Comparison of ENCODE assay signal across 7 mouse cellular contexts in genomic region chr5:134582221-134582907, GRCm38 (mm10). TPM values are rescaled to one million over a fixed set of nuclear protein-coding genes. Genes with fewer than 3 reads are reported as not detected.
DNase-seq lines count a peak whose midpoint lies in the region; ATAC-seq lines count a peak whose summit lies in the region.

No protein-coding gene starts in this region.

- peaks cover 25% of the 10 kb centered on the region for H3K36me3 ChIP-seq in limb, embryonic 10.5 days
- H3K36me3 ChIP-seq in midbrain, embryonic 13.5 days, result peaks cover 6% of the 10 kb centered on the region

- peak overlapping the region; percentile 90 for H3K27ac ChIP-seq in limb, embryonic 10.5 days
- peak overlapping the region; percentile 47; the same call in 1 of the 2 replicates for H3K27ac ChIP-seq in midbrain, embryonic 13.5 days

- peak; percentile 95 for ATAC-seq in granulocyte monocyte progenitor cell, adult 5-6 weeks (replicated peaks; ENCODE audit: poor library complexity, severe bottlenecking)
- ATAC-seq in midbrain, embryonic 13.5 days, result peak; percentile 97

- peak overlapping the region; percentile 84 for H3K9ac ChIP-seq in midbrain, embryonic 13.5 days (replicated peaks)

- H3K4me3 ChIP-seq in limb, embryonic 10.5 days, result peak overlapping the region; percentile 93
- H3K4me3 ChIP-seq in midbrain, embryonic 13.5 days (replicated peaks), result peak overlapping the region; percentile 91

- no peaks in the 10 kb centered on the region for H3K9me3 ChIP-seq in limb, embryonic 10.5 days (replicated peaks)
- H3K9me3 ChIP-seq in midbrain, embryonic 13.5 days, result no peaks in the 10 kb centered on the region

- H3K4me1 ChIP-seq in limb, embryonic 10.5 days, result peaks cover 17% of the 10 kb centered on the region
- H3K4me1 ChIP-seq in midbrain, embryonic 13.5 days (replicated peaks), result peaks cover 17% of the 10 kb centered on the region

- 8% methylated on average over 27 of the region's 30 CpGs for WGBS in limb, embryonic 10.5 days
- 8% methylated on average over 29 of the region's 30 CpGs for WGBS in midbrain, embryonic 13.5 days

- H3K27me3 ChIP-seq in limb, embryonic 10.5 days (ENCODE audit: low read depth, poor library complexity, severe bottlenecking), result no peaks in the 10 kb centered on the region
- H3K27me3 ChIP-seq in midbrain, embryonic 13.5 days, result no peaks in the 10 kb centered on the region

- peak; percentile 93 for DNase-seq in adrenal gland, adult 8-10 months
- peak; percentile 94 for DNase-seq in embryo, embryonic 9.5 days (ENCODE audit: extremely low spot score)
- peak; percentile 94 for DNase-seq in kidney, adult 11 months
- peak; percentile 98 for DNase-seq in limb, embryonic 10.5 days (ENCODE audit: low spot score)
- peak; percentile 94 for DNase-seq in spleen, adult 12 weeks (ENCODE audit: low spot score)

- peak overlapping the region; percentile 84 for H3K4me2 ChIP-seq in midbrain, embryonic 13.5 days (replicated peaks)

RNA-seq across cellular contexts. Expression of gene Rfc2, which starts 1.2 kb away (rescaled TPM):
- total RNA-seq in adrenal gland, adult 8-10 months (2022), result 10 to 100 TPM; 39.8 to 56.8 (median 46.2) TPM
- 284 and 297 TPM in 2 replicates for total RNA-seq in granulocyte monocyte progenitor cell, adult 5-6 weeks (2014; fragmentation: Nextera tagmentation)
- total RNA-seq in granulocyte monocyte progenitor cell, adult 5-6 weeks (2017), result 146 and 201 TPM in 2 replicates
- 431 and 443 TPM in 2 replicates for polyA plus RNA-seq in limb, embryonic 10.5 days (2016; fragmentation: Nextera tagmentation; extraction: Ambion mirVana)
- 215 and 219 TPM in 2 replicates for polyA plus RNA-seq in midbrain, embryonic 13.5 days (2015; fragmentation: Nextera tagmentation; extraction: Ambion mirVana)

RNA-seq across cellular contexts. Expression of gene Syna, which starts 22.4 kb away (rescaled TPM):
- total RNA-seq in adrenal gland, adult 8-10 months (2022), result not detected
- total RNA-seq in granulocyte monocyte progenitor cell, adult 5-6 weeks (2014; fragmentation: Nextera tagmentation), result not detected in 2 replicates
- total RNA-seq in granulocyte monocyte progenitor cell, adult 5-6 weeks (2017), result not detected in 2 replicates
- 0.06 and 0.08 TPM in 2 replicates for polyA plus RNA-seq in limb, embryonic 10.5 days (2016; fragmentation: Nextera tagmentation; extraction: Ambion mirVana)
- polyA plus RNA-seq in midbrain, embryonic 13.5 days (2015; fragmentation: Nextera tagmentation; extraction: Ambion mirVana), result 0.47 and 0.48 TPM in 2 replicates

RNA-seq across cellular contexts. Expression of gene Clip2, which starts 30.1 kb away (rescaled TPM):
- 10 to 100 TPM; 18.8 to 28.2 (median 22.9) TPM for total RNA-seq in adrenal gland, adult 8-10 months (2022)
- total RNA-seq in granulocyte monocyte progenitor cell, adult 5-6 weeks (2014; fragmentation: Nextera tagmentation), result 4.5 and 5.1 TPM in 2 replicates
- total RNA-seq in granulocyte monocyte progenitor cell, adult 5-6 weeks (2017), result 2.5 and 7.9 TPM in 2 replicates
- 5.9 and 7.1 TPM in 2 replicates for polyA plus RNA-seq in limb, embryonic 10.5 days (2016; fragmentation: Nextera tagmentation; extraction: Ambion mirVana)
- polyA plus RNA-seq in midbrain, embryonic 13.5 days (2015; fragmentation: Nextera tagmentation; extraction: Ambion mirVana), result 13.4 and 15.3 TPM in 2 replicates

RNA-seq across cellular contexts. Expression of gene Lat2, which starts 32.5 kb away (rescaled TPM):
- total RNA-seq in adrenal gland, adult 8-10 months (2022), result 10 to 100 TPM in 2 of 4 experiments, 1 to 10 TPM in 2; 4.8 to 11.3 (median 8.0) TPM
- 43.8 and 50.9 TPM in 2 replicates for total RNA-seq in granulocyte monocyte progenitor cell, adult 5-6 weeks (2014; fragmentation: Nextera tagmentation)
- total RNA-seq in granulocyte monocyte progenitor cell, adult 5-6 weeks (2017), result 34.0 TPM in 2 replicates
- polyA plus RNA-seq in limb, embryonic 10.5 days (2016; fragmentation: Nextera tagmentation; extraction: Ambion mirVana), result 4.0 and 4.5 TPM in 2 replicates
- polyA plus RNA-seq in midbrain, embryonic 13.5 days (2015; fragmentation: Nextera tagmentation; extraction: Ambion mirVana), result 4.1 and 5.5 TPM in 2 replicates

RNA-seq across cellular contexts. Expression of gene Eif4h, which starts 56.9 kb away (rescaled TPM):
- total RNA-seq in adrenal gland, adult 8-10 months (2022), result 100 to 1,000 TPM; 241 to 258 (median 257) TPM
- total RNA-seq in granulocyte monocyte progenitor cell, adult 5-6 weeks (2014; fragmentation: Nextera tagmentation), result 226 and 246 TPM in 2 replicates
- total RNA-seq in granulocyte monocyte progenitor cell, adult 5-6 weeks (2017), result 252 and 300 TPM in 2 replicates
- polyA plus RNA-seq in limb, embryonic 10.5 days (2016; fragmentation: Nextera tagmentation; extraction: Ambion mirVana), result 664 and 686 TPM in 2 replicates
- 352 and 382 TPM in 2 replicates for polyA plus RNA-seq in midbrain, embryonic 13.5 days (2015; fragmentation: Nextera tagmentation; extraction: Ambion mirVana)

Comparison
In these comparisons a context has a peak if more than half of its experiments do, and no peak if none do; other contexts are left out.
1. Peak in every context shown above with its lines: DNase-seq, ATAC-seq, H3K4me3 ChIP-seq and H3K27ac ChIP-seq.